Mouse (Mus musculus) small intestine, adult 2 months (tissue): ENCODE measurements around the gene Rbms3.

Source experiments
- CTCF ChIP-seq: fragments of 200-500 bp; IDR thresholded peaks from 2 replicates; pipeline ENCODE4 v1.5.1; 2012; ENCODE audit warnings: low read depth, mild to moderate bottlenecking, control low read depth, inconsistent platforms, low read length, moderate library complexity, mixed read lengths; ENCODE audit not compliant: insufficient replicate concordance, insufficient read length; ENCODE audit errors: extremely low read depth
- POLR2A ChIP-seq: fragments of 200-500 bp; IDR thresholded peaks from 2 replicates; pipeline ENCODE4 v1.6.1; 2012; ENCODE audit warnings: low read depth, mild to moderate bottlenecking, control low read depth, inconsistent platforms, low read length, moderate library complexity

- TF ChIP-seq CTCF: no peak
- TF ChIP-seq POLR2A: no peak
Measured at GRCm38 (mm10) chr9:116661026-116661425, 968.7 kb downstream of the Rbms3 start.
